Mouse (Mus musculus) C2C12 (cell line): ENCODE data around the gene Tspyl4.

Experiments
- CTCF ChIP-seq: IDR thresholded peaks from one replicate; pipeline ENCODE4 v1.5.1; 2011; ENCODE audit not compliant: control insufficient read depth, insufficient read depth, insufficient read length
- MAX ChIP-seq: IDR thresholded peaks from one replicate; pipeline ENCODE4 v1.6.1; 2011; ENCODE audit warnings: mild to moderate bottlenecking, control low read depth
- MYOD1 ChIP-seq: IDR thresholded peaks from one replicate; pipeline ENCODE4 v1.6.1; 2011; ENCODE audit warnings: low read depth; ENCODE audit not compliant: control insufficient read depth, insufficient read length
- MYOG ChIP-seq: IDR thresholded peaks from one replicate; pipeline ENCODE4 v1.6.1; 2011; ENCODE audit not compliant: control insufficient read depth, insufficient read length; ENCODE audit errors: extremely low read depth

- TF ChIP-seq MYOD1 (no peak), CTCF (no peak), MYOG (no peak), MAX (no peak)
Observed at GRCm38 (mm10) chr10:34320809-34321208, 23.6 kb downstream of the Tspyl4 start.
